Mouse (Mus musculus) ES-Bruce4 (cell line): ENCODE results near the gene Vps50.

Source experiments
- CTCF ChIP-seq: IDR thresholded peaks from one replicate; pipeline ENCODE4 v1.8.1; 2011; ENCODE audit warnings: low read depth, low read length
- POLR2A ChIP-seq: IDR thresholded peaks from one replicate; pipeline ENCODE4 v1.8.1; 2011; ENCODE audit warnings: low read length; ENCODE audit not compliant: insufficient read depth

DNA sequence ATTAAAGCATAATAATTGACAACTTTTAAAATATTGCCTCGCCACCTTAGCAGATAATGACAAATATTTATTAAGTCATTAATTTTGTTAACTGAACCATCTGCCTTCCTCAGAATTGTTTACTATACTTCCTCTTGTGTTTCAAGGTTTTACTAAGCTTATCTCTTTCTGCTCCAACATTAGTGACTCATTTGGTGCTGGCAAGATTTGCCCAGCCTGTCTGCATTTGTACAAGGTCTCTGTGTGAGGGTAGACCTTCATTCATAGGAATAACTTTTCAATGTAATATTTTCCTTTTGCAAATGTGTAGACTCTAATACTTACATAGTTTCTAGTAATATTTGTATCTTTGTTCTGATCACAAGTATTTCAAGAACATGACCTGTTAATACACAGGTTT lies 87.2 kb downstream of the Vps50 start:
- TF ChIP-seq CTCF = no peak
- no peak for TF ChIP-seq POLR2A
